Mouse (Mus musculus) left cerebral cortex, postnatal 10 days (tissue): Measurements from ENCODE around the gene Nanos1. TPM values are rescaled to one million over a fixed set of nuclear protein-coding genes. Genes with fewer than 3 reads are reported as not detected.
A peak's percentile ranks its signal among the peaks of the same experiment; 100 is the strongest.

Experiments
- DNase-seq, 2 experiments: peaks; one replicate each; pipeline ENCODE4 v3.0.0; 2021 to 2022; ENCODE audit warnings: low spot score in 2 of 2, mixed read lengths in 1 of 2; ENCODE audit errors: extremely low spot score in 1 of 2
- intact Hi-C: fragments of 180-260 bp; cut with DNase I; formaldehyde crosslinking; loops from one replicate; pipeline ENCODE4 v1.15.1; 2025
- microRNA-seq: library from miRNA; unstranded; fragments of <30 nt; microRNA quantifications from one replicate; pipeline ENCODE4 v1.2.0, GENCODE M21; 2022
- total RNA-seq, 2 experiments: library from RNA; stranded (reverse); gene quantifications; 2 replicates each; pipeline ENCODE4 v1.2.3; 2021

The Nanos1 gene
- total RNA-seq, 2 experiments from 2014 or later, result 21.6 to 22.6 TPM

- intact Hi-C loops, result no loop called here
Measured at GRCm38 (mm10) chr19:60784712-60785111, 28.9 kb downstream of the Nanos1 start.

DNA sequence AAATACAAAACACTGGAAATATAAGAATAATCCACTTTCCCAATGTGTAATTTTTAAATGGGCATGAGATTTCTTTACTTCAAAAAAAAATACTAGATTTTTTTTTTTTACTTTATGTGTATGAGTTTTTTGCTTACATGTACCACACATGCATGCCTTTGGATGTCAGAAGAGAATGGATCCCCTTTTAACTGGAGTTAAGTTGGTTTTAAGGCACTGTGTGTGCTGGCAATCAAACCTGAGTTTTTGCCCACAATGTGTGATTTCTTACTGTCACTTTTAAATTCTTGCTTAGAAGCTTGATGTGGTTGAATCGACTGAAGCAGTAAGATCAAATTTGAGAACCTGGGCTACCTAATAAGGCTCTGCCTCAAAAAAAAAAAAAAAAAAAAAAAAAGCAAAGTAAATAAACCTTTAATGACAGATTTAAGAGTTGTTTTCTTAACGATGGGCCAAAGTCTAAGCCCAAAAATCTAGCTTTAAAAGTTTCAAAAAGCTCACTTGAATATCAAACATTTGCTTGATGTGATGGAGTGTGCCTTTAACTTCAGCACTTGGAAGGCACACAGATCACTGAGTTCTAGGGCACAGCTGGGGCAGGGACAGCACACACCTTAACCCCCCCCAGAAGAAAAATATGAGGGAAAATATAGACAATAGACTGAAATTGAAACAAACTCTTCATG, 31.8 kb downstream of the Nanos1 start:
- DNase-seq, result no peak
- intact Hi-C loops, result no loop called here

More at GRCm38 (mm10) chr19:60784712-60785111, 28.9 kb downstream of the Nanos1 start:
- DNase-seq, result no peak

GRCm38 (mm10) chr19:60788214-60788960, 32.6 kb downstream of the Nanos1 start:
- DNase-seq, result no peak
- intact Hi-C loops, result no loop called here

DNA sequence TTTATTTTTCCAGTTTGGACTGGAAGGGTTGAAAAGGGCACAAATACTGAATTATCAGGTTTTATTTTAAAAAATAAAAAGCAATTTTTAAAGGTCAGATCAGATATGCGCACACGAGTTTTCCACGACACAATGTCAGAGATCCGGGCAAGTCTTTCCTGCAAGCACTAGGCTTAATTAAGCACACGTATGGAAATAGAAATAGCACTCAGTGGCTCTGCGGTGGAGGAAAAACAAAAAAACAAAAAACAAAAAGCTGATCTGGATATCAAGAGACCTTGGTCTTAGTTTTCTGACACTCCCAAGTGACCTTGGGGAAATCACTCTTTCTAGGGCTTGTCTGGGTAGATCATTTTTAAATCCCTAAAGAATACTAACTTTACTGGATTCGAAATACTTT, 33.7 kb downstream of the Nanos1 start:
- intact Hi-C loops, result no loop called here
- DNase-seq, result no peak

DNA sequence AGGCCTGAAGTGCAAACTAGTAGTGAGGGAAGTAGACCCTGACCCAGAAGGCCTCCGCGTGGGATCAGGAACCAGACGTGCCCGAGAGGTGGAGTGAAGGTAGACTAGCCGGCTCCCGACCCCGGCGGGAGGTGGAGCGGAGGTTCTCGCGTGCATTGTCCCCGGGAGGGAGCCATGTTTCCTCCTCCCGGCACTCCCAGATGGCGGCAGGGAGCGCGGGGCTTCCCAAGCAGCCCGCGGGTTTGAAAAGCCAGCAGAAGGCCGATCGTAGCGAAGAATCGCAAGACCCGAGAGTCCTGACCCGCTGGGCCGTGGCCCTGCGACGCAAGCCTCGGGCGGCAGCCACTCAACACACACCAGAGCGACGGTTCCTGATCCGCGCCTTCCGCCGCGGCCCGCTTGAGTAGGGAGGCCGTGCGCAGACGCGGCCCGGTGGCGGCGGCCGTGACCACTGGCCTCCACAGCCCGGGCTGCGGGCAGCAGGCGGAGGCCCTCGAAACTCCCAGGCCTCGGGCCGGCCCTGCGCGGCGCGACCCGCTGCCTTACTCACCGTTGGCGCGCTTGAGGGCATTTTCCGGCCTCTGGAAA, 34.2 kb downstream of the Nanos1 start:
- DNase-seq, result peak; percentile 30 to 85
- intact Hi-C loops, result no loop called here

DNA sequence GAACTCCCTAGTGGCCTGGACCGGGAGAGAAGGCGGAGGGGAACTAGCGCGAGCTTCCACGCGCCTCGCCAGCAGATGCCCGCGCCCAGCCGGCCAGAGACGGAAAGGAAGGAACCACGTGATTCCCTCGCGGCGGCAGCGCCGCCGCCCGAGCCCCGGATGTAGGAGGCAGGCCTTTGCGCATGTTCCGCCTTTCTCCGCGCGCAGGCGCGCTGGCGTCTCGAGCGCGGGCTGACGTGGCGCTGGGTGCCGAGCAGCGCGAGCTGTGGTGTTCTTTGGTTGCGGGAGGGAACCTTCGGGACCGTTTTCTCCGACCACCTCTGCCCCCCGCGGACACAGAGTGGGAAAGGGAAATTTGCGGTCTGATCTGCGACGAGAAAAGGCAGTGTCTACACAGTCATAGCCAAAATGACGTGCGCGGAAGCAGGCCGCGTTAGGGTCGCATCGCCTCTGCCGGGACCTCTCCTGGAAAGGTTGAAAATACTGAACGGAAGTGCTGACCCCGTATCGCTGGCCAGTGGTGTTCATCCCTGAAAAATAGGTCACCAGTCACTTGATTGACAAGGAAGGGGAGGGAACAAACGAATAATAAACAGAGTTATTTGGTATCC, 34.9 kb downstream of the Nanos1 start, which contains the start of gene Eif3a:
TSS of gene Eif3a (minus strand) at position 108 of the 611 bp plus-strand sequence.
- intact Hi-C loops, result no loop called here

DNA sequence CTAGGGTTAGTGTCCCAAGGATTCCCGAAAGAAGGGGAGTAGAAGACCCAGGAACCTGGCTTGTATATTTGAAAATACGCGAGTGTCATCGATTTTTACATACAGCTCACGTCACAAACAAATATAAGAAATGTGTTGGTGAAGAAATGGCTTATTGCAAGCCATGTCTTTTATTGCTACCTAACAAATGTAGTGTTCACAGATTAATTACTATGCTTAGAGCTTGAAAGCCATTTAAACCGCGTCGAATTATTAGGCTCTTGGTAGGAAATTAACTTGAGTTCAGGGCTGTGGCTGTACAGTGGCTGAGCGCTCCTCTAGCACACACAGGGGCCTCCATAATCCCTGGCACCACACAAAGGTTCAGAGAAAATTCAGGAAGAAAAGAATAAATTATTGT, 35.4 kb downstream of the Nanos1 start:
- no peak for DNase-seq
- intact Hi-C loops, result no loop called here

More for the DNA sequence above, 34.9 kb downstream of the Nanos1 start, which contains the start of gene Eif3a:
- peak; percentile 91 to 97 for DNase-seq

- DNase-seq, result no peak
- intact Hi-C loops, result no loop called here
Measured at GRCm38 (mm10) chr19:60793170-60793707, 37.5 kb downstream of the Nanos1 start.

DNA sequence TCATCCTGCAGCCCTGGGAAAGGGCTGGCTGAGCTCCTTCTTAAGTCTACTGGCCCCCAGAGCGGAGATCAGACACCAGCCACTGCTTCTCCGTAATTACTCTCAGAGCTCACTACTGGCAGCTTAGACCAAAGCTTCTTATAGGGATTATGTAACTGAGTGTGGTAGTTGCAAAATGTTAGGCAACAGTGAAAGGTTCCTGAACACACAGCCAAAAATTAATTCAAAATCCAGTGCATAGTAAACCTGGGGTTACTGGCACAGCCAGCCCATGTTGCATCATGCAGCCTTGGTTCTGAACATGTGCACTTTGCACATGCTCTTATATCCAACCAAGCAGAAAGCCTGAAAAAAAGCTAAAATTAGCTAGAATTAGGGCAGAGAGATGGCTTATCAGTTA, 39.5 kb downstream of the Nanos1 start:
- DNase-seq, result no peak
- intact Hi-C loops, result no loop called here

DNA sequence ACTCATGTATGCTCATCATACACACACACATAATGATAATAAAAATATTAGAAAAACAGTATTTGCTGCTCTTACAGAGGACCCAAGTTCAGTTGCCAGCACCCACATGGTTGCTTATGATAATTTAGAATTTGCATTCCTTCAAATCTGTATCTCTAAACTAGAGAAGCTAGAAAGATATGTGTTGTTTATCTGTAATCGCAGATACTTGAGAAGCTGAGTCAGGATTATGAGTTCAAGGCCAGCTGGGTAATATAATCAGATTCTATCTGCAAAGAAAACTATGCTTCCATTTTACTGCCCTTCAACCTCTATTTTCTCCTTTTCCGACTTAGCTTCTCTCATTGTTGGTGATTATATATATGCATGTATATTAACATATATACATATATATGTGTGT, 41.6 kb downstream of the Nanos1 start:
- intact Hi-C loops, result no loop called here
- DNase-seq, result no peak

- intact Hi-C loops, result no loop called here
- no peak for DNase-seq
Measured at GRCm38 (mm10) chr19:60799867-60800569, 44.2 kb downstream of the Nanos1 start.

DNA sequence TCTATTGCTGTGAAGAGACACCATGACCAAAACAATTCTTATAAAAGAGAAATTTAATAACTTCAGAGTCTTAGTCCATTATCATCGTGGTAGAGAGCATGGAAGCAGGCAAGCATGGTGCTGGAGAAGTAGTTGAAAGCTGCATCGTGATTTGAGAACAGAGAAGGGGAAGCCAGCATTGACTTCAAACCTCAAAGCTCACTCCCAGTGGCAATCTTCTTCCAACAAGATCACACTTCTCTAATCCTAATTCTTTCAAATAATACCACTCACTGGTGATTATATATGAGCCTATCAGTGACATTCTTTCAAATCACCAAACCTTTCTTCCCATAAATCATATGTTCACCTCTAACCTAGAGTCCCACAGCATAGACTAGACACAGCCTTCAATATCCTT, 49.1 kb downstream of the Nanos1 start:
- no peak for DNase-seq

More for the DNA sequence above, 49.1 kb downstream of the Nanos1 start:
- intact Hi-C loops, result no loop called here

Small RNA genes within 50 kb of the gene (microRNA-seq; reads per million reads assigned to microRNA genes)
- gene mmu-mir-3084-1, result not detected

Other genes starting within 250 kb of the Nanos1 start
- 10 to 100 TPM; 42.3 to 45.6 TPM for gene Cacul1, start 175.0 kb upstream of the Nanos1 start, total RNA-seq
- gene Eif3a, start 34.7 kb downstream of the Nanos1 start, total RNA-seq, result 100 to 1,000 TPM; 122 to 123 TPM
- gene Fam45a, start 55.6 kb downstream of the Nanos1 start, total RNA-seq, result 10 to 100 TPM; 32.7 to 39.6 TPM
- 10 to 100 TPM; 10.8 to 11.5 TPM for gene Sfxn4, start 105.5 kb downstream of the Nanos1 start, total RNA-seq
- gene Prdx3, start 118.6 kb downstream of the Nanos1 start, total RNA-seq, result 10 to 100 TPM; 91.6 to 93.9 TPM
- 10 to 100 TPM; 10.9 to 15.4 TPM for gene Grk5, start 133.8 kb downstream of the Nanos1 start, total RNA-seq